Mouse (Mus musculus) G1E (cell line): ENCODE measurements around the gene Slc43a1.

Source experiments
- CTCF ChIP-seq: IDR thresholded peaks from 2 replicates; pipeline ENCODE4 v1.5.1; 2012; ENCODE audit warnings: low read depth, low read length, inconsistent platforms, mixed read lengths
- GATA1 ChIP-seq: IDR thresholded peaks from 2 replicates; pipeline ENCODE4 v1.6.1; 2012; ENCODE audit warnings: borderline replicate concordance, low read length, inconsistent platforms, mixed read lengths
- POLR2AphosphoS5 ChIP-seq: IDR thresholded peaks from 2 replicates; pipeline ENCODE4 v1.6.1; 2012; ENCODE audit warnings: low read depth, low read length, inconsistent platforms; ENCODE audit not compliant: insufficient replicate concordance
- TAL1 ChIP-seq: conservative IDR thresholded peaks from 2 replicates; pipeline ENCODE4 v1.6.1; 2012; ENCODE audit warnings: low read depth, low read length, inconsistent platforms, mixed read lengths

DNA sequence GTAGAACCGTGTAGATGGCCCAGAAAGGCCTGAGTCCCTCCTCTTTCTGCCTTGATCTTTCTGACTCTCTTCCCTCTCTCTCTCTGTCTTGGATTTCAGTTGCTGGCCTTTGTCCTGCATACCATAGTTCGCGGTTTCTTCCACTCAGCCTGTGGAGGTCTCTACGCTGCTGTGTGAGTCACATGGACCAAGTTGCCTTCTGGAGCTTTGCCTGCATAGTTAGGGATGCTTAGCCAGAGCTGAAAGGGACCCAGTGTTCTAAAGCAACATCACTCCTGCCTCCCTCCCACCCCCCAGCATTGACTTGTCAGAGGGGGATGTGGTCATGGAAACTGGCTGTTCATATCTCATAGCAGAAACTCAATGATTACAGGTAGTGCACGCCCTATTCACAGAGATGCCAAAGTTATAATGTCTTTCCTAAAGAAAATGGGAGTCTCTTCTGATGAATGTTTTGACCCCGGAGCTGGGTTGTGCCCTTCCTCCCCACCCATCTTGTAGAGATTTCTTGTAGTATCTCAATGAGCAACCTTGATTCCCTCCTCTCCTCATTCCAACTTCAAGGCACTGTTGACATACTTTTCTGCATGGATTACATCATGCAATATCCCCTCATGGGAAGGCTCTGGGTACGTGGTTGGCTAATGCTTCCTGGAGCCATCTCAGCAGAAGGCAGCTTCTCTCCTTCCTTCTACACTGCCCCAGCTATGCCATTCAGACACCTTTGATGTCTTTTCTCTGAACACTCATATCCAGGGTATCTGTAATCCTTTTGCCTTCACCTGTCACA is 21.5 kb downstream of the Slc43a1 start:
- TF ChIP-seq CTCF (no peak), TAL1 (no peak), GATA1 (no peak), POLR2AphosphoS5 (no peak)
